Mouse (Mus musculus) lung, embryonic 14.5 days (tissue): ENCODE results near the gene Dcp1a. TPM values are rescaled to one million over a fixed set of nuclear protein-coding genes. Genes with fewer than 3 reads are reported as not detected.

Experiments used
- ATAC-seq: fragments of 200-750 bp; cut with Nextera tagmentation; 2 replicates; pipeline ENCODE4 v1.8.0; 2017; ENCODE audit warnings: mild to moderate bottlenecking, moderate TSS enrichment, moderate library complexity; ENCODE audit not compliant: insufficient read depth
- DNase-seq: peaks from one replicate; pipeline ENCODE4 v3.0.0-alpha.2; 2015
- H3K27ac ChIP-seq: fragments of 300-500 bp; sonication (generic); 2 replicates; pipeline ENCODE4 v1.5.1; 2014; ENCODE audit warnings: low read depth, mild to moderate bottlenecking, moderate library complexity
- H3K27me3 ChIP-seq: fragments of 300-500 bp; sonication (generic); 2 replicates; pipeline ENCODE4 v1.6.1; 2014; ENCODE audit warnings: low read length, control low read depth; ENCODE audit not compliant: insufficient read depth
- H3K36me3 ChIP-seq: fragments of 300-500 bp; sonication (generic); 2 replicates; pipeline ENCODE4 v1.6.1; 2014; ENCODE audit warnings: control low read depth; ENCODE audit not compliant: insufficient read depth
- H3K4me1 ChIP-seq: fragments of 300-500 bp; sonication (generic); 2 replicates; pipeline ENCODE4 v1.6.1; 2014; ENCODE audit warnings: antibody characterized with exemption, control low read depth; ENCODE audit not compliant: insufficient read depth
- H3K4me2 ChIP-seq: fragments of 300-500 bp; sonication (generic); 2 replicates; pipeline ENCODE4 v1.6.1; 2014; ENCODE audit warnings: mild to moderate bottlenecking
- H3K4me3 ChIP-seq: fragments of 300-500 bp; sonication (generic); 2 replicates; pipeline ENCODE4 v1.5.1; 2014; ENCODE audit warnings: low read depth, low read length
- H3K9ac ChIP-seq: fragments of 300-500 bp; sonication (generic); 2 replicates; pipeline ENCODE4 v1.6.1; 2014
- H3K9me3 ChIP-seq: fragments of 300-500 bp; sonication (generic); 2 replicates; pipeline ENCODE4 v1.6.1; 2016; ENCODE audit warnings: low read depth, low read length, control low read depth
- CTCF ChIP-seq: IDR thresholded peaks from 2 replicates; pipeline ENCODE4 v1.5.1; 2016; ENCODE audit warnings: antibody characterized with exemption, low read depth
- WGBS: fragments of 180-500 bp; shearing (Covaris S2); extraction: QIAGEN DNeasy Blood & Tissue Kit; methylation state at CpG from one replicate; pipeline ENCODE4 v1.1.7; 2014; 5-methylcytosine and 5-hydroxymethylcytosine counted together
- microRNA-seq: library from miRNA; unstranded; fragments of <30 nt; microRNA quantifications from one replicate; pipeline ENCODE4, GENCODE M21; 2016; ENCODE audit warnings: borderline number of aligned reads
- polyA plus RNA-seq: library from polyadenylated mRNA; unstranded; fragments of >200 nt; fragmentation: Nextera tagmentation; extraction: Ambion mirVana; gene quantifications from 2 replicates; pipeline ENCODE4 v1.2.1, GENCODE M21; 2014

Dcp1a gene
- polyA plus RNA-seq, 1 experiment from 2014 or later, result 35.0 TPM

DNA sequence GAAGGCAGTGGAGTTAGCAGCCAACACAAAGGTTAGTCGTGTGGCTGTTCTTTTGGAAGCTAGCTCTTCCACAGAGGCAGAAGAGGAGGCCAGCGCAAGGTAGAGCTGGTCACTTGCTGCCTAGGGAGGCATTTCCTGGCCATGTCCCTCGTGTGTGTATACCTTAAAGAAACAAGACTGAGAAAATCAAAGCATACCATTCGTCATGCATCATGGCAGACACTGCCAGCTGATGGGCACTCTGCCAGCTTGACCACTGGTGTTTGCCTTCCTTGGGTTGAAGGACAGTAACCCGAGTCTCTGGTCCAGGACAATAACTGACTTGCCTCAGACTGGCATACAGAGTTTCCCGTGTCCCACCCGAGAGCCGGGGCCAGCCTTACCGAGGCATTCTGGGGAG, 91.0 kb downstream of the Dcp1a start:
- no peak overlapping the region for H3K4me2 ChIP-seq
- no peak for TF ChIP-seq CTCF
- H3K36me3 ChIP-seq, result peaks cover 97% of the 10 kb centered on the region
- no peaks in the 10 kb centered on the region for H3K9me3 ChIP-seq
- ATAC-seq (no peak), DNase-seq (no peak)
- H3K4me1 ChIP-seq, result no peaks in the 10 kb centered on the region
- H3K9ac ChIP-seq, result no peak overlapping the region
- no peak overlapping the region for H3K27ac ChIP-seq
- 74% methylated on average over 9 of the region's 9 CpGs for WGBS
- H3K4me3 ChIP-seq, result no peak overlapping the region
- H3K27me3 ChIP-seq, result no peaks in the 10 kb centered on the region

- H3K9ac ChIP-seq, result no peak overlapping the region
- H3K27me3 ChIP-seq, result no peaks in the 10 kb centered on the region
- no peak overlapping the region for H3K4me3 ChIP-seq
- H3K9me3 ChIP-seq, result no peaks in the 10 kb centered on the region
- H3K36me3 ChIP-seq, result peaks cover 85% of the 10 kb centered on the region
- 75% methylated on average over 10 of the region's 10 CpGs for WGBS
- H3K4me1 ChIP-seq, result no peaks in the 10 kb centered on the region
- H3K27ac ChIP-seq, result no peak overlapping the region
- TF ChIP-seq CTCF, result no peak
- no peak overlapping the region for H3K4me2 ChIP-seq
- ATAC-seq (no peak), DNase-seq (no peak)
These were observed 92.9 kb downstream of the Dcp1a start for GRCm38 (mm10) chr14:30572253-30572652.

DNA sequence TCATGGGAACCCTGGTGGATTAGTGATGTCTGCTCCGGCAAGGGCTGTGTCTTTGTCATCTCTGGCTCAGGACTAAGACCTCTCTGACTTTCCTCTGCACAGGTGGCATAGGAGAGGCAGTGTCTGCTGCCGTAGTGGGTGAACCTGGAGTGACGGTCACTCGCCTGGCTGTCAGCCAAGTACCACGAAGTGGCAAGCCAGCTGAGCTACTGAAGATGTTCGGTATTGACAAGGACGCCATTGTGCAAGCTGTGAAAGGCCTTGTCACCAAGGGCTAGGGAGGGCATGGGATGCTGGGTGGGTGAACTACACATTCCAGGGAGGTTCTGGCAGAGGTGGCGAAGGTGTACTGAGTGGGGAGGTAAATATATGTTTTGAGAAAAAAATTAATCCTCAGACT, 93.9 kb downstream of the Dcp1a start:
- no peak for TF ChIP-seq CTCF
- H3K4me1 ChIP-seq, result no peaks in the 10 kb centered on the region
- H3K9ac ChIP-seq, result no peak overlapping the region
- no peak overlapping the region for H3K4me3 ChIP-seq
- H3K9me3 ChIP-seq, result no peaks in the 10 kb centered on the region
- ATAC-seq (no peak), DNase-seq (no peak)
- H3K36me3 ChIP-seq, result peaks cover 75% of the 10 kb centered on the region
- WGBS, result 47% methylated on average over 8 of the region's 8 CpGs
- H3K4me2 ChIP-seq, result no peak overlapping the region
- H3K27ac ChIP-seq, result no peak overlapping the region
- H3K27me3 ChIP-seq, result no peaks in the 10 kb centered on the region

DNA sequence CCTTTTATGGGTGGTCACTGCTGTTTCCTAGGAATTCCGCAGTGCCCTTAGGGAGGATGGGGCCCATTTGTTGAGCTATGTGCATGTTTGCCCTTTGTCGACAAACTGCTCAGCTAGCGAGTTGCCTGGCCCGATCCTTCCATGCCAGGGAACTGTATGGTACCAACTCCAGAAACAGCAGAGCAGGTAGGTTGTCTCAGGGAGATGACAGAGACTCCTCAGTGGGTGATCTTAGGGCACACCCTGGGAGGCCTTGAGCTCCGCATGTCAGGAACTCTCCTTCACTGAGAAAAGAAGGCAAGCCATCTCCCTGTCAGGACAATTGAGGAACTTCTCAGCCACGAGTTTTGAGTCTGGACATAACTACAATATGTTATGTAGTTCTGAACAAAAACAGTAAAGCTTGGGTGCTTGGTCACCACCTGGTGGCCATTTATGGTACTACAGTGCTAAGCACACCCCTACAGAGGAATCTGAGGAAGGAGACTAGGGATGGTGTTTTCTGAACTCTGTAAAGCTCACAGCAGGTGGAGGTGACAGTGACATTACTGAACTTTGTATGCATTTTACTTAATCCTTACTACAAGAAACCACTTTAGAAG, 94.7 kb downstream of the Dcp1a start:
- no peak overlapping the region for H3K9ac ChIP-seq
- H3K27ac ChIP-seq, result no peak overlapping the region
- H3K4me2 ChIP-seq, result no peak overlapping the region
- ATAC-seq (peak; percentile 35; the same call in 1 of the 2 replicates), DNase-seq (peak; percentile 94)
- peaks cover 67% of the 10 kb centered on the region for H3K36me3 ChIP-seq
- no peaks in the 10 kb centered on the region for H3K4me1 ChIP-seq
- no peak overlapping the region for H3K4me3 ChIP-seq
- WGBS, result 63% methylated on average over 6 of the region's 6 CpGs
- no peaks in the 10 kb centered on the region for H3K27me3 ChIP-seq
- peak; percentile 97 for TF ChIP-seq CTCF
- no peaks in the 10 kb centered on the region for H3K9me3 ChIP-seq

DNA sequence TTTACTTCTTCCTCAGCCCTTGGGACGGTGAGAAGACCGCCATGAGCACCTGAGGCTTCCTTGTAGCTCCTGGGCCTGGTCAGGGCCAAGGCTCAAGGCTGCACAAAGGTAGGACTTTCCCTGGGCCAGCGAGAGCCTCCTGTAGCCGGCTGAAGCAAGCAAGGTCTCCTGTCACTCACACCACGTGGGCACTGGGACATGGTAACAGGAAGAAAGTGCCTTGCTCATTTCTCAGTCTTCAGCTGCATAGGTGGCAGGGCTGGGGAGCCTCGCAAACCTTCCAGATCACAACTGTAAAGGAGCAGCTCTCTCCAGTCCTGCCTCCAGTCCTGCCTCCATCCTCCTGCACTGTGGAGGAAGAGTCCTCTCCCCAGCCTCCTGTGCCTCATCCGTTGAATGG, 96.5 kb downstream of the Dcp1a start:
- DNase-seq (no peak), ATAC-seq (0 out of 2 replicates have a peak, but pooled peaks have one; percentile 12)
- peaks cover 50% of the 10 kb centered on the region for H3K36me3 ChIP-seq
- no peaks in the 10 kb centered on the region for H3K9me3 ChIP-seq
- no peak overlapping the region for H3K4me3 ChIP-seq
- no peaks in the 10 kb centered on the region for H3K4me1 ChIP-seq
- WGBS, result 64% methylated on average over 7 of the region's 7 CpGs
- no peak for TF ChIP-seq CTCF
- no peak overlapping the region for H3K4me2 ChIP-seq
- no peak overlapping the region for H3K9ac ChIP-seq
- H3K27ac ChIP-seq, result no peak overlapping the region
- H3K27me3 ChIP-seq, result no peaks in the 10 kb centered on the region

DNA sequence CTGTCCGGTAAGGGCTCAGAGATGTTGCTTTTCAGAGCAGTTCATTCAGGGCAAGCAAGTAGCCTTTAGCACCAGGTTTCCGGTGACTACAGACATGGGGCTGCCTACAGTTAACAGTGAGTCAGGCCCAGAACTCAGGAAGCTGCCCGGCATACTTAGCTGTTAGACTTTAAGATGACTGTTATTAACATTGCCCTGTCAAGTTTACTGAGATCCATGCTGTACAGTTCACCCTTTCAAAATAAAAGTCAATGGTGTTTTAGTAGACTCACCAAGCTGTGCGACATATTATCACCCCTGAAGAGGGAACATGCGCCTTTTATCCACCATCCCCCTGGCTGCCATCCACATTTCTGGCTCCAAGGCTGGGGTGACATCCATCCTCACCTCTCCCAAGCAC, 96.9 kb downstream of the Dcp1a start:
- Histone ChIP-seq H3K27me3 (no peaks in the 10 kb centered on the region), H3K4me3 (no peak overlapping the region), H3K9ac (no peak overlapping the region), H3K4me2 (no peak overlapping the region), H3K9me3 (no peaks in the 10 kb centered on the region), H3K4me1 (no peaks in the 10 kb centered on the region), H3K27ac (no peak overlapping the region), H3K36me3 (peaks cover 45% of the 10 kb centered on the region)
- ATAC-seq, result 0 out of 2 replicates have a peak, but pooled peaks have one; percentile 21
- peak; percentile 68 for DNase-seq
- WGBS, result 26% methylated on average over 5 of the region's 5 CpGs
- TF ChIP-seq CTCF, result no peak

Small RNAs within 50 kb of the gene (microRNA-seq; reads per million reads assigned to microRNA genes)
- 3.6 reads per million, percentile 11 among the genes with 10 or more reads in this experiment for gene Mir3076

Other genes with a start within 250 kb of the Dcp1a start
- gene Cacna1d, start 11.9 kb downstream of the Dcp1a start, polyA plus RNA-seq, result 10.5 and 10.9 TPM in 2 replicates
- 145 and 152 TPM in 2 replicates for gene Tkt, start 68.8 kb downstream of the Dcp1a start, polyA plus RNA-seq
- 48.9 and 54.0 TPM in 2 replicates for gene Prkcd, start 146.7 kb downstream of the Dcp1a start, polyA plus RNA-seq
- 16.9 and 18.0 TPM in 2 replicates for gene Rft1, start 174.8 kb downstream of the Dcp1a start, polyA plus RNA-seq
- gene Sfmbt1, start 235.3 kb downstream of the Dcp1a start, polyA plus RNA-seq, result 14.7 and 15.0 TPM in 2 replicates